Mouse (Mus musculus) spleen, postnatal 10 days (tissue): ENCODE results near the gene Trio.
A peak's percentile ranks its signal among the peaks of the same experiment; 100 is the strongest.

Experiments
- DNase-seq, 2 experiments: peaks; one replicate each; pipeline ENCODE4 v3.0.0; 2021 to 2022; ENCODE audit warnings: low spot score in 2 of 2

Trio gene

DNA sequence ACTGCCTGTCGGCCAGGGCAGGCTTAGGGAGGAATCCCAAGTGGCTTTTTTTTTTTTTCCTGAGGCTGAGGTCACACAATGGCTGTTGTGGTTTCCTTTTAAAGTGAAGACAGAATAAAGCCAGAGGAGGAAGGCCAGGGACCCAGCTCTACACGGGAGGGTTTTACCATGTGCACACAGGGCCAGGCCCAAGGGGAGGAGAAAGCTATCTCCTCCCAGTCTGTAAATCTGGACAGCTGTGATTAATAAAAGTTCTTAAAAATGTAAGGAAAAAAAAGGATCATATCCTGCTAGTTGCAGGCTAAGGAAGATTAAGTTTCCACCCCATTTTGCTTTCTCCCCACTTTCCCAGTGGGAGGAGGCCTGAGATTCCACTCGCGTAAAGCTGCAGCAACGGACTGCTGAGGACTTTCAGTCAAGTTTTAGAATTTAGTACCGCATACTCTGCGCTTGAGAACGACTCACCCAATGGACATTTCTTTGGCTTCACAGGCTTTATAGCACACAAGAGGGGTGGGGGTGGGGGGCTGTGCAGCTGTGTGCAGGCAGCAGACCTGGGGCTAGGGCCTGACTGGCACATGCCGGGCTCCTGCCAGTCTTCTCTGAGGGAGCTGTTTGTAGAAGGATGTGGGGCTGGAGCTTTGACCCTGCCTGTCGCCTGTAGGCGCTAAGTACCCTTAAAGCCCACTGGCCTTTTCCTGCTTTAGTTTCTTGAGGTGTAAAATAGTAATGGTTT is 248.0 kb downstream of the Trio start:
- no peak for DNase-seq

DNA sequence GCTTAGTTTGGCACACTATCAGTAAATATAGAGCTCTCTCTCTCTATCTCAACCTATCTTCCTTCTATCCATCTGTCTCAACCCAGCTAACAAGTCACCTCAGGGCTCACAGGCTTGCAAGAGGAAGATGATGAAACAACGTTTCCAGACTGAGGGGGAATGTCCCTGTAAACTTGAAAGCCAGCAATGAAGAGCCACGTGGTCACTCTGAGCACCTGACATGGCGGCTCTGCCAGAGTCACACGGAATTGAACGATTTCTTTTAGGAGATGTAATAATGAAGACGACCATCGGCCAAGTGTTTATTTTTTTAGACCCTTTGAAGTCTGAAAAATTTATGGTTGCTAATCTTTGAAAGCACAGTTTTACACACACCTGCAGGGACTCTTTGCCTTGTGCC is 251.2 kb downstream of the Trio start:
- DNase-seq: no peak

DNA sequence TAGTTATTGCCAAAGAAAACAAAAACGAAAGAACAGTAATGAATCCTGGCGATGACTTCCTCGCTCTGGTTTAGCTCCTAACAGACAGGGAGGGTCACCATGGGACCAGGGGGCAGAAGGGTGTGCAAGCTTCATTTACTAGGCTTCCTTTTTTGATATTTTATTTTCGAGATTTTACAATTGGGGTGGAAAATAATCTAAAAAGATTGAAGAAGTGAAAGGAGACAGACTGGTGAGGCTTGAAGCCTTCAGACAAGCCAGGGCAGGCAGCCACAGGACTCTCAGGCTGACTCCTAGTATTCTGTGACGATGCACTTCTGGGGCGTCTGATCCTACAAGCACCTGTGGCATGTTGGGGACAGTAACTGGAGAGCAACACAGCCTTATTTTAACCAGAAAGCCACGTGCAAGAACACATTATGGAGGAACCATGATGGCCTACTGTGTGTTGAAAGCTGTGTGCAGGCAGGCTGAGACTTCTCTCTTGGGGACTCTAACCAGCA is 253.5 kb downstream of the Trio start:
- DNase-seq: no peak

DNA sequence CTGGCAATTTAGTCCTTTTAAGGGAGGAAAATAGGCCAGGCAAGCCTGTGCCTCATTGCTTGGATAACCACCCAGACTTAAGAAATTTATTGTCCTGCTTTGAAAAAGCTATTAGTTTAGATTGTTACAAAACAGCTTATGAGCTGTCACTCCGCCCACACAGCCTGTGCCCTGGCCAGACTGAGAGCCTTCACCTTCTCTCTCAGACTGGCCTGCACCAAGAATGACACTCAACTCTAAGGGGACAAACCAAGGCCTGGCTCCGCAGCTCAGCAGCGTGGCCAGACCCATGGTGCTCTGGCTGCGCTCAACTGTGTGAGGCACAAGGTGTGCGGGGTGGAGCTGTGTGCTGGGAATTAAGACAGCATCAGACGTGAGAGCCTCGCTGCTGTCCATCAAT is 254.1 kb downstream of the Trio start:
- no peak for DNase-seq

DNA sequence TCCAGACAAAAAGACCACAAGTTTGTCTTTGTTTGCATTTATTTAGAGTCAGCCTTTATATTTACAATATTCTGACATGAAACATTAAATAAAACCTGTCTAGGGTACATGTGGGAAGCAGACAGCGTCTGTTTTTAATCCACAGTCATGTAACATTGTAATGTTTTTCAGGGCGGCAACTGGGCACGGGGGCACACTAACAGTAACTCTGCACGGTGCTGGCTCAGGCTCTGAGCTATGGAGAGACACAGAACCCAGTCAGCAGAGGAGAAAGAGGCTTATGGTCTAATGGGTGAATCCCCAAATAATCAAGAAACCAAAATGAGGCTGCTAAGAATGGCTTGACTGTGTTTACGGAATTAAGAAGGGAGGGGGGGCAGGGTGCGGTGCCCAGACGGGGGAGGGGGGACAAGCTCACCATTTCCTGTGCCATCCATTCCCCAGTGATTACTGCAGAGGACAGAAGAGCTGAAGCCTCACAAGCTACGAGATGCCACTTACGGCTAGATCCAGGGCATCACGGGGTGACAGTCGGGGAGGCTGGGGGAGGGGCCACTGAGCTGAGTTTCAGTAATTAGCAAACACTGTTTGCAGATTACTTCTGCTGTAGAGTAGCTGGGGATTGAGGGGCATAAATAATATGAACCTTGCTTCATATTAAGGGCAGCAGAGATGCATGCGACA is 255.0 kb downstream of the Trio start:
- DNase-seq: peak in 1 of 2 experiments; percentile 54

DNA sequence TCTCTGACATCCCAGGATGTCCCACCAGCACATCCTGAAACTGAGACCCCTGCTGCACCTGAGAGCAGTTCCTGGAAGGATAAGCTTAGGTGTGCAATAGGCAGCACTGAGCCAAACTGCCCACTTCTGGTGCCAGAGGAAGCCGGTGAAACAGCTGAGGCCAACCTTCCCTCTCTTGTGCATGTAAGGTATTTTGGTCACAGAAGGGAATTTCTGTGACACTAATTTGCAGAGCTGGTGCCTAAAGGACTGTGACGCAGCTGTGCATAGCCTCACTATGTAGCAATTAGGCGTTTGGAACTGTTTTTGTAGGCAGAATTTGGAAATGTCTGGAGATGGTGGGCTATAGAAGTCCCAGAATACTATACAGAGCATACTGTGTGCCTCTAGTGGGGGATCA is 264.2 kb downstream of the Trio start:
- no peak for DNase-seq

DNA sequence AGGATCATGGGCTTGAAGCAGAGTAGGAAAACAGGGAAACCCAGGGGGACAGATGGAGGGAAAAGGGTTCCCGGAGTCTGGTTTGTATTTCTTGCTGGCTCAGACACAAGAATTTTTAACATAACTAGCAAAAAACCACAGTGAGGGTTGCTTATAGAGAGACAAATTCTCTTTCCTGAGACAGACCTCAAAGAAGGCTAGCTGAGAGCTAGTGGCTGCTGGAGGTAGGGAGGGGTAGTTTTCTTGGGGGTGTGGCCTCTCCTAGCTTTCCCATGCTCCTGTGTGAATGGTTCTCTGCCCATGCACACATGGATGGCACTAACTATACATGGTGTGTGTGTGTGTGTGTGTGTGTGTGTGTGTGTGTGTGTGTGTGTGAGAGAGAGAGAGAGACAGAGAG is 265.0 kb downstream of the Trio start:
- no peak for DNase-seq

DNA sequence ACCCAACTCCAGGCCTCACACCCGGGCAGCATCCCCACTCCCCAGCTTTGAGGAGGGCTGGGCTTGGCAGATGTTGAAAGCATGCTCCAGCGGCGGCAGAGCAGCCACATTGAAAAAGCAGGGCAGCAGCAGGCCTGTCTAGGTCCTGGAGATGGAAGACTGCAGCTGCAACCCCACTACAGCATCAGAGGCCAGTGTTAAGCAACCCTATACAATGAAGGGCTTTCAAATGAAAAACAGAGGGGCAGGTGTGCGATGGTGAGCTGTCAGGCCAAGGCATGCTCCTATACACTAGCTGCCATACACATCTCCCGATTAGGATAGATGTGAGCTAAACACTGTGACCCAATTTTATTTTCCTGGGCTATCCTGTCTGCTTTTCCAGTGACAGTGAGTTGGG is 265.8 kb downstream of the Trio start:
- no peak for DNase-seq

DNA sequence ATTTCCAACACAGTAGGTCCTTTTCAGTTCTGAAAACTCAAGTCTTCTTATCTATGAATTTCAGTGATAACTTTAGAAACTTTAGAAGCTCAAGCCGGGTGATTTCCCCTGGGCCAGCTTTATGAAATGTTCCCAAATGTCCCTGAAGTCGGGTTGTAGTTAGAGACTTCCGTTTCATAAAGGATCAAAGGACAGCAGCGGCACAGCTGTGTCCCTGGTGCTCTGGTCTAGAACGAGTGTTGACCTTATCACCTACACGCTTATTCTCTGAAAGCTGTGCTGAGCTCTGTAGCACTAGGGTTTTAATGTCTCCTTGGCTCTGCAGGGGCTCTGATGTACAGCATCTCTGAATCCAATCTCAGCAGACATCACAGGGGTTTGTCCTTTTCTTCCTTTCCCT is 267.0 kb downstream of the Trio start:
- DNase-seq: no peak

DNA sequence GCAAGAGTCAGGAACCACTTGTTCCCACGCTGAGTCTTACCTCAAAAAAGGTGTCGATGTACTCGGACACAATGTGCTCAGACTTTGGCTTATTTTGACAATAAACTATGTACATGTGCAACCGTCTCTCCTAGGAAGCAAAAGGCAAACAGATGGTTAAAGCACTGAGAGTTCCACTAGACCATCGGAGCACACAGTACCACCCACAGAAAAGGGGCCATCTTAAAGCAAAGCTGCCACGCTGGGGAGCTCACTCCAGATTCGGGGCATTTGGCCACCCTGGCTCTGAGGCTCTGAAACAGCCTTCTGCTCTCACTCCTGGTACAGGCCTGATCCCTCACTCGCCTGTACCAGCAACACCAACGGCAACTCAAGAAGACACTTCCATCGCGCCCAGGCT is 269.2 kb downstream of the Trio start:
- no peak for DNase-seq

DNA sequence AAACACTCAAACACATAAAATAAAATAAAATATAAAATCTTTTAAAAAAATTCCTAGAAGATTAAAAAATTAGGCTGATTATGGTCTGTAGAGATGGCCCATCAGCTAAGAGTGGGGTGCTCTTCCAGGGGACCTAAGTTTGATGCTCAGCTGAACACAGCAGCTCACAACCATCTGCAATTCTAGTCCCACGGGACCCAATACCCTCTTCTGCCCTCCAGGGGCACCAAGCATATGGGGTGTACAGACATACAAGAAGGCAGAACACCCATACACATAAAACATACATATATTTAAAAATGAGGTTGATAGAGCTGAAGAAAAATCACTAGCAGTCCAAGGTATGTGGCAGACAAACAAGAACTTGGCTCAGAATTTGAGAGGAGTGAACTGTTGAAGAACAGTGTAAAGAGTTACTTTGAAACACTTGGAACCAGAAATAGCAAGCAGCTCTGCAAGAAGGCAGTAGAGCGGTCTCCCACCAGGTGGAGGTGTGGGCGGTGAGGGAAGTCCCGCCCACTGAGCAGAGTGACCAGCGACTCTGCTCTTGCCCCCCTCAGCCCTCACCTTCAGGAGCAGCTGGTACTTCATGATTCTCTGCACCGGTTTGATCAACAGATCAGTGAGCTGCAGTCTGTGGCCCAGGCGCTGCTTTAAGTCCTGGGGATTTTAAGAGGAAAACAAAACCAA is 270.9 kb downstream of the Trio start:
- DNase-seq: peak in 1 of 2 experiments; percentile 38

DNA sequence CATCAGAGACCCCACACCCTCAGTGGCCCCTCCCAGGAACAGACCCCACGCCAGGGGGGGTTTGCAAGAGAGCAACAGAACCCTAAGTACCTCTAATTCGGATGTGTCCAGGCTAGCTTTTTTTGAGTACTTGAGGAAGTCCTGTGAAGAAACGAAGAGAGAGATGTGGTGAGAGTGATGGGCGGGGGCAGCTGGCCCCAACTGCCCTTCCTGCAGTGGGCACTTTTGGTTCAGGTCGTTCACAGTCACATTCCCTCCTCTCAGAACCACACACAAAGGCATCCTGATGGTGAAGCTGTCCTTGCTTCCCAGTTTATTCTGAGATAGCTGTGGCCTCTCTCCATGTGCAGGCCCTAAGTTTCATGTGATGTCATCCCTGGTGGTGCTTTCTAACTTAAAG is 271.7 kb downstream of the Trio start:
- no peak for DNase-seq

DNA sequence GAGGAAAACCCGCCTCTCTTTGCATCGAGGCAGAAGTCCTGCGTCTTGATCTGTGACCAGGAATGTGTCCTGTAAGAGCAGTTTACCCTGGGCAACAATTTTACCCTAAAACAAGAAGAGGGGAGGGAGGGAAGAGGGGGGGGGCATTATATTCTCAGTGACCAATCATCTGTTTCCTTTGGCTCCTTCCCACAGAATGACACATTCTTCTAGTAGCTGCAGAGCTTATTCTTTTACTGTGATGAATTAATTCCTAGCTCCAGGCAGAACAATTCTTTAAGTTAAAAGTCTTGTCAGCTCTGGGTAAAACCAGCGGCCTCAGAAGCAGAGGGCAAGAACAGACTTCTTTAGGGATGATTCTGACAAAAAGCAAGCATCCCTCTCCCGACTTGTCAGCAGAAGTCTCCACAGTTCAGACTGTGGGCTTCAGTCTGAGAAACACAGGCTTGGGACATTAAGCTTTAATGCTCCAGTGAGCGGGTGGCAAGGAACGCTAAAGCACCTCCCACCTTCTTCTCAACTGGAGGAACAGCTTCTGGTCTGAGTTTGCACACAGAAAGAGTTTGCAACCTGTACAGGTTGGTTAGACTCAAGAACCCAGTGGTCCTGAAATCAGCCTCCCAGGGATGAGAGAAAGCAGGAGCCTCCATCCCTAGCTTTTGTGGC is 272.8 kb downstream of the Trio start:
- no peak for DNase-seq

DNA sequence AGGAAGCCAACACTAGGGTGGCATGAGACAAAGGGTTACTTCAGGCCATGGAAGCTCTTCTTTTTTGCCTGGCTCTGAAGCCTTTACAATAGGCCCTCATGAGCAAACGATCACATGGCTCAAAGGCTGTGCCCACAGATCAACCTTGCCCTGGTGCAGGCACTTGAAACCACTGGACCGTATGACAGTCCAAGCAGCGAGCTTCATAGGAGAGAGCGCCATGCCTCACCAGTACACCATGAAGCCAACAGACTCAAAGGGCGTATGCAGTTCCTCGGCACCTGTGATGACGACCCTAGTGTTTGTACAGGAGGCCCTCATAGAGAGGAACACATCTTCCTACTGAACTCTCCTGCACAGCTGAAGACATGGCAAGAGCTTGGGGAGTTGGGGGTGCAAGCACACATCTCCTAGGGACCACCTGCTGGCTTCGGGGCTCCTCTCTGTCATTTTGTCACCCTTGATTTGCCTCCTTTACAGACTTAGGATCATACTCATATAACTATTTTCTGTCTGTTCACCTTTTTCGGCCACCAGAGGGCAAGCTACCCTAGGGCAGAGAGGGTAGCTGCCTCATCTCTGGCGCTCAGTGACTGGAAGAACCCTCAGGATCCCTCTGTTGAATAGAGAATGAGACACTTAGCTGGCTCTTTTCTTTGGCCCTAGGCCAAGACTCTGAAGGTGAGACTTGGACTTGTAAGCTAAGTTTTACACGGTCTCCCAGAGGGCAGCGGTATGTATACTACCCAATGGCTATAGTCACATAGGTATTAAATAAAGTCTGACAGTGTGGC is 273.8 kb downstream of the Trio start:
- peak in 1 of 2 experiments; percentile 74 for DNase-seq

DNA sequence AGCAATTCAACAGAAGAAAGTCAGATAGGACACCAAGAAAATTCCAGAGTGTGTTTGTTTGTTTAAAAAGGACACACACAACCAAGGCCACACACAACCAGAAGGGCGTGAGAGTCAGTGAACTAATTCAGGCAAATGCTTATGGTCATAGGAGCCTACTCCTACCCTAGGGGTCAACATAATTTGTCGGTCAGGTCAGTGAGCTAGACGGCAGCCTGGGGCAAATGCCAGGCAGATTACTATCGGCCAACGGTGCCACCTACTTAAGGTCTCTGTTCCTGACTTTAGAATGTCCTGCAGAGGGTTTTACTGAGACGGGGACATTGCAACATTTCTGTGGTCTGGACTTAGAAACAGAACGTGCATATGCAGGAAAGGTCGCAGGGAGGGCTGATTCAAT is 276.9 kb downstream of the Trio start:
- no peak for DNase-seq

DNA sequence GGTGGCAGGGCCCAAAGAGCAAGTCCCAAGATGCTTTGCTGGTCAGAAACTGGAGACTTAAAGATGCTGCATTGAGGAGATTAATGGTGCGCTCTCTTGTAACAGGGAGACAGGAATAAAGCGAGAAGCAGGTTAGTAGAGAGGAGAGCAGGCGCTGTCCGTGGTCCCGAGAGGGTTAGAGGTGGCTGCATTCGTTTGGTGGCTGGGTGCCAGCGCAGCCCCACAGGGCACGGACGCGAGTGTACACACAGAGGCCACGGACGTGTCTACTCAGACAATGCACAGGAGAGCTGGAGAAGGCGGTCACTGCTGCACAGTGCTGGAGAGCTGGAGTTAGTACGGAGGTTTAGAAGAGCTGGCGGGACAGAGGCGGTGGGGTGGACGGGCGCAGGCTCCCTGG is 278.1 kb downstream of the Trio start:
- no peak for DNase-seq

DNA sequence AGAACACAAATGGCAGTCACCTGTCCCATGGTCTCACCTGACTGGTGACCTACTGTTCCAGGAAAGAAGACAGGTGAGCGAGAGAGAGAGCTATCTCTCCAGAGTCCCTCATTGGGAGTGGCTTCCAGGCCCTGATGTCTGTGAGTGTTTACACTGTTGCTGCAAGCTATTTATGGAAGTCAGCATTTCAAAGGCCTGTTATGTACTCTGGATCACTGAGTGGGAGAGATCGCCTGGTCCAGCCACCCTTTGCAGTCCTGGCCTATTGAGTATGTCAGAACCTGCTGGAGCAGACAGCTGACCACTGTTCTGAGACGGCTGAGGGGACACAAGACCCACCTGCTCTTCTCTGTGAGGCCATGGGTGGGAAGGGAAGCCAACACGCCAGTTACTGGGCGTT is 280.7 kb downstream of the Trio start:
- no peak for DNase-seq

DNA sequence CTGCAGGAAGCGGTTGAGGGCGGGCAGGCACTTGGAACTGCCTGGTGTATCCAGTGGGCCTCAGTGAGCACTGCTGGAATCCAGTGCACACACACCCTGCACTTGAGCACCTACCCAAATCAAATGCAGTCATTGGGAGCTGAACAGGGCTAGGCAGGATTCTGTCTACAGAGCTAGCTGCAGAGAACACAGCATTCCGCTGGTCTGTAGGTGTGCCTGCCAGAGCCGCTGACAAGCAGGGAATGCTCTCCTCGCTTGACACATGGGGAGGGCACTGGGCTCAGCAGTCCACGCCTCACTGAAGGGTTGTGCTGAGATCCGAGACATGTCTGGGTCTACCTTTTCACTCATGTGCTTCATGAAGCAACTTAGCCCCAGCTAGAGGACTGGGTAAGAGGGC is 285.6 kb downstream of the Trio start:
- no peak for DNase-seq

DNA sequence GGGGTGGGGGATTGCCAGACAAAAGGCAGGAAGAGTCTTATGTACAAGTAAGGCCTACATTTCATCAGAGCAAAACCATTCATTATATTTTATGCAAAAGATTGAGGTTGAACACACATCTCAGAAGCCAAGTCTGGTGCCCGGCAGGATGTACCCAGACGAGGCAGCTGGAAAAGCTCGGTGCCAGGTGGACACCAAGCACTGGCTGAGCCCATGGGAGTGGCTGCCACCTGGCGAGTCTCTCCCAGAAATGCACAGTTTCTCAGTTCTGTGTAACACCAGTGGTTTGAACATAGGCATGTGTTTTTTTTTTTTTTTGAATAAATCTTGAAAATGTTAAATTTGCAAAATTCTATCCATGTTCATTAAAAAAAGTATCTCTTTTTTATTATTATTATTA is 293.8 kb downstream of the Trio start:
- DNase-seq: no peak

DNA sequence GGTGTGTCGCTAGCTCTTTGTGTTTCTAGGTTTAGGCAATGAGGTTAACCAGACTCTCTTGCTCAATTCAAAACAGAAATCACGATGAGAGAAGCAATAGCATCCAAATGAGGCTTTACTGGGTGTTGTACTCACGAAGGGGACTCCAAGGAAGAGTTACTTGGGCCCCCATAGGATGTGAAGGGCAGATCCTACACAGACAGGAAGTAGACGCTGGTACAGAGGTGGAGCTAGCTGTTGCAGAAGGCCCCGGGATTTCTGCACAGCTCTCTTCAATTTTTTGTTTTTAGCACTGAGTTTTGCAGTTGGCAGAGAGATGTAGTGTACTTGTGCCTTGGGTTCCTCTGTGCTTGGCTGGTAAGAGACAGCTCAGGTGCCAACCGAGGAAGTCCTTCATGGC is 299.4 kb downstream of the Trio start:
- no peak for DNase-seq
